Mouse (Mus musculus) megakaryocyte, embryonic 14.5 days (primary cell): ENCODE results near the gene 1700030K09Rik.

ENCODE experiments used
- FLI1 ChIP-seq: IDR thresholded peaks from 2 replicates; pipeline ENCODE4 v1.6.1; 2012; ENCODE audit warnings: low read length, inconsistent platforms, mixed read lengths
- GATA1 ChIP-seq: IDR thresholded peaks from 3 replicates; pipeline ENCODE4 v1.6.1; 2012; ENCODE audit warnings: mixed read lengths, low read length, inconsistent platforms, borderline replicate concordance

DNA sequence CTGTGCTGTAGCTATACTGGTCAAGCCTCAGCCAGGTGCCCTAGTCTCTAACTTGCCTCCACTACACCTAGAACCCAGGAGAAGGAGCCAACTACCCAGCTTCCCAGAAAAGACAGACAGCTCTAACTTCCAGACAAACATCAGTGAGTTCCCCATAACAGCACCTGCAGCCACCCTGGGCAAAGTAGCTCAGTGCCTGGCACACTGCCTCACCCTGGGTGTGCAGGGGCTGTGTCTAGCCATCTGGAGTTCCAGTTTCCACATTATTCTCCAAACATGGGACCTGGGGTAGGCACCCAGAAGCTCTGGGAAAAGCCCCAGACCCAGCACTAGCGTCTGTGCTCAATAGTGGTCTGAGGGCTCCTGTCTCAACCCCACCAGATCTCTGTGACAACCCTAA is 63.8 kb downstream of the 1700030K09Rik start:
- TF ChIP-seq GATA1 (no peak), FLI1 (no peak)
